Mouse (Mus musculus) hindbrain, embryonic 16.5 days (tissue): ENCODE results near the gene Elovl6. TPM values are rescaled to one million over a fixed set of nuclear protein-coding genes. Genes with fewer than 3 reads are reported as not detected.

Source experiments
- ATAC-seq: fragments of 200-750 bp; cut with Nextera tagmentation; 2 replicates; pipeline ENCODE4 v1.8.0; 2017; ENCODE audit warnings: moderate TSS enrichment, moderate library complexity
- H3K27ac ChIP-seq: fragments of 300-500 bp; sonication (generic); 2 replicates; pipeline ENCODE4 v1.5.1; 2014; ENCODE audit warnings: low read depth, mild to moderate bottlenecking, control low read depth, low read length, moderate library complexity
- H3K27me3 ChIP-seq: fragments of 300-500 bp; sonication (generic); replicated peaks from 2 replicates; pipeline ENCODE4 v1.6.1; 2014; ENCODE audit warnings: low read length; ENCODE audit not compliant: control insufficient read depth, insufficient read depth
- H3K36me3 ChIP-seq: fragments of 300-500 bp; sonication (generic); 2 replicates; pipeline ENCODE4 v1.6.1; 2014; ENCODE audit warnings: mild to moderate bottlenecking, low read length, moderate library complexity, mixed read lengths; ENCODE audit not compliant: control insufficient read depth, insufficient read depth
- H3K4me1 ChIP-seq: fragments of 300-500 bp; sonication (generic); 2 replicates; pipeline ENCODE4 v1.6.1; 2014; ENCODE audit warnings: low read depth, low read length; ENCODE audit not compliant: control insufficient read depth, insufficient read depth
- H3K4me2 ChIP-seq: fragments of 300-500 bp; sonication (generic); 2 replicates; pipeline ENCODE4 v1.6.1; 2014; ENCODE audit warnings: mild to moderate bottlenecking, low read length, control low read depth, moderate library complexity
- H3K4me3 ChIP-seq: fragments of 300-500 bp; sonication (generic); 2 replicates; pipeline ENCODE4 v1.5.1; 2014; ENCODE audit warnings: mild to moderate bottlenecking, low read length, control low read depth, moderate library complexity
- H3K9ac ChIP-seq: fragments of 300-500 bp; sonication (generic); 2 replicates; pipeline ENCODE4 v1.6.1; 2014; ENCODE audit warnings: low read depth, mild to moderate bottlenecking, control low read depth, low read length, moderate library complexity
- H3K9me3 ChIP-seq: fragments of 300-500 bp; sonication (generic); 2 replicates; pipeline ENCODE4 v1.6.1; 2014; ENCODE audit warnings: mild to moderate bottlenecking, low read length, moderate library complexity; ENCODE audit not compliant: control insufficient read depth
- WGBS: fragments of 180-500 bp; shearing (Covaris S2); extraction: QIAGEN DNeasy Blood & Tissue Kit; methylation state at CpG from one replicate; pipeline ENCODE4 v1.1.7; 2014; 5-methylcytosine and 5-hydroxymethylcytosine counted together
- polyA plus RNA-seq: library from polyadenylated mRNA; unstranded; fragments of >200 nt; fragmentation: Nextera tagmentation; extraction: Ambion mirVana; gene quantifications from 2 replicates; pipeline ENCODE4 v1.2.1, GENCODE M21; 2015

Elovl6 gene
- polyA plus RNA-seq, 1 experiment from 2014 or later: 44.4 TPM

DNA sequence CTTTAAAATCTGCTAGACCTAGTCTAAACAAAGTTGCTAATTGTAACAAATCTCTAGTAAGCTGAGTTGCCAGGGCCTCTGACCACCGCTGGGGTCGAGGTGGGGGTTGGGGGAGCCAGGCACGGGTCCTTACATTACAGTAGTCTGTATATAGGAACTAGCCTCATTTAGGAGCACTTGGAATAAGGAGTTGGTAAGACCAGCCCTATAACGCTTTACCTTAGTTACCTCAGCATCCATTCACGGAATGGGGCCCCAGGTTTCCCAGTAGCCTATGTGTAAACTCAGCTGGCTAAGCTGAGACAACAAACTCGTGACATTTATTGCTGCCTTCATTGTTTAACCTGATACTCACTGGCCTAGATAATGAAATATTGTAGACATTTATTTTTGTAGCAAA, 3.3 kb downstream of the Elovl6 start:
- ATAC-seq: no peak
- H3K27ac ChIP-seq: peak overlapping the region; percentile 87
- 21% methylated on average over 6 of the region's 6 CpGs for WGBS
- H3K27me3 ChIP-seq: no peaks in the 10 kb centered on the region
- peaks cover 28% of the 10 kb centered on the region for H3K4me1 ChIP-seq
- no peaks in the 10 kb centered on the region for H3K9me3 ChIP-seq
- H3K36me3 ChIP-seq: no peaks in the 10 kb centered on the region
- H3K4me2 ChIP-seq: peak overlapping the region; percentile 60
- peak overlapping the region; percentile 93 for H3K4me3 ChIP-seq
- H3K9ac ChIP-seq: peak overlapping the region; percentile 97

DNA sequence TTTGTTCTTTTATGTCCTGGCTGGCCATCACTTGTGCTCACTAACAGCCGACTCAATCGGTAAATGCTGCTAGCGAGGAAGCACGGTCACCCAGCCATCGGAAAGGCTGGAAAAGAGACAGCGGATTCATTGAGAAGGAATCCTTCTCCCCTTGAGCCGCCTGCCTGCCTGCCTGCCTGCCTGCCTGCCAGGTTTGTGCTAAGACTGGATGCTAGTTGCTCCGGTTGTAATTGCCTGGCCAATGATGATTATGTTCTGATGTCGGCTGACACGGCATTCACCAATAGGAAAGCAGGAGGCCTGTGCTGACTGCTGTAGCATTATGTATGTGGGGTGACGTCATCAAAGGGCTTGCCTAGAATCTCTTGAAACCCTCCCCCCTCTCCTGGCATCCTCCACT, 4.0 kb downstream of the Elovl6 start:
- peak; percentile 94 for ATAC-seq
- peak overlapping the region; percentile 60 for H3K4me2 ChIP-seq
- H3K9me3 ChIP-seq: no peaks in the 10 kb centered on the region
- WGBS: 0% methylated on average over 11 of the region's 11 CpGs
- peaks cover 28% of the 10 kb centered on the region for H3K4me1 ChIP-seq
- H3K27me3 ChIP-seq: no peaks in the 10 kb centered on the region
- peak overlapping the region; percentile 93 for H3K4me3 ChIP-seq
- H3K36me3 ChIP-seq: no peaks in the 10 kb centered on the region
- peak overlapping the region; percentile 87 for H3K27ac ChIP-seq
- peak overlapping the region; percentile 97 for H3K9ac ChIP-seq

- H3K4me1 ChIP-seq: peaks cover 28% of the 10 kb centered on the region
- no peak overlapping the region for H3K4me3 ChIP-seq
- no peaks in the 10 kb centered on the region for H3K27me3 ChIP-seq
- H3K4me2 ChIP-seq: no peak overlapping the region
- WGBS: 40% methylated on average over 5 of the region's 5 CpGs
- no peak overlapping the region for H3K27ac ChIP-seq
- no peak overlapping the region for H3K9ac ChIP-seq
- H3K9me3 ChIP-seq: no peaks in the 10 kb centered on the region
- no peaks in the 10 kb centered on the region for H3K36me3 ChIP-seq
- ATAC-seq: no peak
Measured at GRCm38 (mm10) chr3:129537954-129538353, 5.8 kb downstream of the Elovl6 start.

GRCm38 (mm10) chr3:129540882-129541281, 8.7 kb downstream of the Elovl6 start:
- 85% methylated on average over 2 of the region's 2 CpGs for WGBS

DNA sequence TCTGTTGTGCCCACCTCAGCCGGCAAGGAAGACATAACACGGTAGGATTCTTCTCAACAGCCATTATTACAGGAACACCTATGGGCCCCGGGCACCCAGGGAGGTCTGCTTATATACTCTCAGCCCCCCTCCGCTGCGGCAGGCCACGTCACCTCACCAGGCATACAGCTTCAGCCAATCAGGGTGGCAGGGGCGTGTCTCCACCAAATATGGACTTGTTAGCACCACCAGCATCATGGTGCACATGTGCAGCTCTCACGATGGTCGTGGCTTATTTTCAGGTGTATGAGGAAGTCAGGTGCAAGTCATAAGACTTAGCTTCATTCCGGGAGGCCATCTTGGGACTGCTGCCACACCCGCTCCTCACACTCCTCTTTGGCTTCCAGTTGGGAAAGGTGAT, 9.3 kb downstream of the Elovl6 start:
- H3K4me2 ChIP-seq: no peak overlapping the region
- ATAC-seq: no peak
- H3K27me3 ChIP-seq: no peaks in the 10 kb centered on the region
- H3K4me1 ChIP-seq: peaks cover 19% of the 10 kb centered on the region
- WGBS: 93% methylated on average over 11 of the region's 11 CpGs
- no peak overlapping the region for H3K27ac ChIP-seq
- no peak overlapping the region for H3K9ac ChIP-seq
- H3K9me3 ChIP-seq: no peaks in the 10 kb centered on the region
- no peaks in the 10 kb centered on the region for H3K36me3 ChIP-seq
- no peak overlapping the region for H3K4me3 ChIP-seq

More at GRCm38 (mm10) chr3:129540882-129541281, 8.7 kb downstream of the Elovl6 start:
- Histone ChIP-seq H3K27ac (no peak overlapping the region), H3K27me3 (no peaks in the 10 kb centered on the region), H3K36me3 (no peaks in the 10 kb centered on the region), H3K9ac (no peak overlapping the region), H3K4me1 (peaks cover 19% of the 10 kb centered on the region), H3K4me3 (no peak overlapping the region), H3K4me2 (no peak overlapping the region), H3K9me3 (no peaks in the 10 kb centered on the region)
- ATAC-seq: no peak

GRCm38 (mm10) chr3:129543376-129543775, 11.2 kb downstream of the Elovl6 start:
- WGBS: over 99% methylated on average over 3 of the region's 3 CpGs
- Histone ChIP-seq H3K4me1 (peaks cover 5% of the 10 kb centered on the region), H3K4me3 (no peak overlapping the region), H3K4me2 (no peak overlapping the region), H3K9me3 (no peaks in the 10 kb centered on the region), H3K36me3 (no peaks in the 10 kb centered on the region), H3K9ac (no peak overlapping the region), H3K27me3 (no peaks in the 10 kb centered on the region), H3K27ac (no peak overlapping the region)
- ATAC-seq: no peak

DNA sequence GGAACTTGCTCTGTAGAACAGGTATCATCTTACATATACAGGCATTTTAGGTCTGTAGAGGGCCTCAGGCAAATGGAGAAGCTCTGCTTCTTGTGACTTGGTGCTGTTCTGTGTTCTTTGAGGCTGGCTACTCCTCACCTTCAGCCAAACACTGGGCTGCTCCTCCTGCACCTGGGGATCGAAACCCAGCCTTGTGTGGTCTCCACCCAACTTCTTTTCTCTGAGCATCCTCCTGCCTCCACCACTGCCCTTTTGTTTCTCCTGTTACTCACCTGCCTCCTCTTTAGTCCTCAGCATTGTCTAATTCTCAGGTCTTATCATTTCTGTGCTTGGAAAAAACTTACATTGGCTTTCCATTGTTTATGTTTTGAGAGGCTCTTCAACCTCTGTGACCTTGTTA, 12.1 kb downstream of the Elovl6 start:
- Histone ChIP-seq H3K9me3 (no peaks in the 10 kb centered on the region), H3K4me1 (peaks cover 3% of the 10 kb centered on the region), H3K36me3 (no peaks in the 10 kb centered on the region), H3K27ac (no peak overlapping the region), H3K9ac (no peak overlapping the region), H3K4me2 (no peak overlapping the region), H3K27me3 (no peaks in the 10 kb centered on the region), H3K4me3 (no peak overlapping the region)
- WGBS: 92% methylated on average over 1 of the region's 1 CpGs
- ATAC-seq: no peak

- no peaks in the 10 kb centered on the region for H3K36me3 ChIP-seq
- no peaks in the 10 kb centered on the region for H3K9me3 ChIP-seq
- WGBS: 78% methylated on average over 1 of the region's 1 CpGs
- H3K4me2 ChIP-seq: no peak overlapping the region
- H3K27ac ChIP-seq: no peak overlapping the region
- H3K4me1 ChIP-seq: peaks cover 3% of the 10 kb centered on the region
- H3K4me3 ChIP-seq: no peak overlapping the region
- H3K9ac ChIP-seq: no peak overlapping the region
- H3K27me3 ChIP-seq: no peaks in the 10 kb centered on the region
- no peak for ATAC-seq
Measured at GRCm38 (mm10) chr3:129545228-129545627, 13.1 kb downstream of the Elovl6 start.

GRCm38 (mm10) chr3:129545801-129546200, 13.6 kb downstream of the Elovl6 start:
- H3K9me3 ChIP-seq: no peaks in the 10 kb centered on the region
- H3K27ac ChIP-seq: no peak overlapping the region
- H3K36me3 ChIP-seq: no peaks in the 10 kb centered on the region
- H3K4me3 ChIP-seq: no peak overlapping the region
- WGBS: 75% methylated on average over 6 of the region's 6 CpGs
- no peaks in the 10 kb centered on the region for H3K27me3 ChIP-seq
- no peak overlapping the region for H3K4me2 ChIP-seq
- H3K4me1 ChIP-seq: peaks cover 3% of the 10 kb centered on the region
- H3K9ac ChIP-seq: no peak overlapping the region
- no peak; the same call in 1 of the 2 replicates for ATAC-seq
